Mouse (Mus musculus): Measurements from ENCODE around the gene Dvl3.

- TF ChIP-seq EP300 (IDR thresholded peaks at IDR 0.05; ENCODE audit: low read depth) (no peak), CTCF (IDR thresholded peaks at IDR 0.05; ENCODE audit: low read depth) (no peak)
Observed at GRCm38 (mm10) chr16:20534617-20535295, 18.0 kb downstream of the Dvl3 start.
